Mouse (Mus musculus) olfactory bulb, adult 2 months (tissue): Measurements from ENCODE around the gene Gm21961.
"Not testable (repeated sequence)": the region's sequence is repeated elsewhere in the genome, so short reads cannot be mapped to it uniquely, and the experiment has no call there.

Source experiments
- CTCF ChIP-seq: fragments of 200-500 bp; IDR thresholded peaks from 2 replicates; pipeline ENCODE4 v1.5.1; 2012; ENCODE audit warnings: low read depth, mild to moderate bottlenecking, low read length, moderate library complexity; ENCODE audit not compliant: insufficient read depth
- POLR2A ChIP-seq: fragments of 200-500 bp; IDR thresholded peaks from 2 replicates; pipeline ENCODE4 v1.6.1; 2012; ENCODE audit warnings: mild to moderate bottlenecking, low read depth, low read length, moderate library complexity; ENCODE audit not compliant: insufficient read depth

DNA sequence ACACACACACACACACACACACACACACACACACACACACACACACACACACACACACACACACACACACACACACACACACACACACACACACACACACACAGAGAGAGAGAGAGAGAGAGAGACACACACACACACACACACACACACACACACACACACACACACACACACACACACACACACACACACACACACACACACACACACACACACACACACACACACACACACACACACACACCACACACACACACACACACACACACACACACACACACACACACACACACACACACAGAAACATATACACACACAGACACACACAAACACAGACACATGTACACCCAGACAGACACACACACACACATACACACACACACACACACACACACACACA lies 24.5 kb upstream of the Gm21961 start:
- not testable (repeated sequence) for TF ChIP-seq CTCF, POLR2A
